Mouse (Mus musculus): ENCODE results near the gene Bpifa5. TPM values are rescaled to one million over a fixed set of nuclear protein-coding genes. Genes with fewer than 3 reads are reported as not detected.

Gene Bpifa5
- polyA plus RNA-seq (2012; rRNA removed) = 1.3 and 1.6 TPM in 2 replicates

GRCm38 (mm10) chr2:154162307-154162706 is at the start of gene Bpifa5:
TSS of gene Bpifa5 (plus strand) at chr2:154162607.
- H3K27ac ChIP-seq (ENCODE audit: control insufficient read depth, insufficient read depth, low read length) = no peak within 1 kb of the TSS
- TF ChIP-seq POLR2A (IDR thresholded peaks at IDR 0.05; ENCODE audit: control insufficient read depth, extremely low read depth, insufficient read depth, low read length, poor library complexity) (no peak), CTCF (IDR thresholded peaks at IDR 0.05; ENCODE audit: borderline replicate concordance, control insufficient read depth, extremely low read depth, insufficient read depth, low read length, poor library complexity) (no peak)
- no peaks in the 10 kb centered on the region for H3K36me3 ChIP-seq (ENCODE audit: control insufficient read depth, insufficient read depth, low read length)
- no peaks in the 10 kb centered on the region for H3K27me3 ChIP-seq (ENCODE audit: control insufficient read depth, insufficient read depth, low read length)
- no peaks in the 10 kb centered on the region for H3K4me1 ChIP-seq (replicated peaks; ENCODE audit: control insufficient read depth, insufficient read depth, low read length)
- DNase-seq = no peak
- no peak within 1 kb of the TSS for H3K4me3 ChIP-seq (ENCODE audit: control insufficient read depth, insufficient read depth, low read length)
- 83% methylated on average over 8 of the region's 8 CpGs for WGBS

- Histone ChIP-seq H3K36me3 (ENCODE audit: control insufficient read depth, insufficient read depth, low read length) (no peaks in the 10 kb centered on the region), H3K4me1 (replicated peaks; ENCODE audit: control insufficient read depth, insufficient read depth, low read length) (no peaks in the 10 kb centered on the region), H3K4me3 (ENCODE audit: control insufficient read depth, insufficient read depth, low read length) (no peak overlapping the region), H3K27ac (ENCODE audit: control insufficient read depth, insufficient read depth, low read length) (no peak overlapping the region), H3K27me3 (ENCODE audit: control insufficient read depth, insufficient read depth, low read length) (no peaks in the 10 kb centered on the region)
- 91% methylated on average over 3 of the region's 3 CpGs for WGBS
- DNase-seq = no peak
- TF ChIP-seq POLR2A (IDR thresholded peaks at IDR 0.05; ENCODE audit: control insufficient read depth, extremely low read depth, insufficient read depth, low read length, poor library complexity) (no peak), CTCF (IDR thresholded peaks at IDR 0.05; ENCODE audit: borderline replicate concordance, control insufficient read depth, extremely low read depth, insufficient read depth, low read length, poor library complexity) (no peak)
Measured at GRCm38 (mm10) chr2:154117381-154117780, 45.0 kb upstream of the Bpifa5 start.

- H3K36me3 ChIP-seq (ENCODE audit: control insufficient read depth, insufficient read depth, low read length) = no peaks in the 10 kb centered on the region
- DNase-seq = no peak
- WGBS = 59% methylated on average over 2 of the region's 2 CpGs
Measured at GRCm38 (mm10) chr2:154130120-154130519, 32.3 kb upstream of the Bpifa5 start, which contains the start of gene Bpifa3. TSS of gene Bpifa3 (plus strand) at chr2:154130336.

GRCm38 (mm10) chr2:154142580-154142979 is 19.8 kb upstream of the Bpifa5 start, which contains the start of gene Bpifa1:
TSS of gene Bpifa1 (plus strand) at chr2:154142880.
- H3K36me3 ChIP-seq (ENCODE audit: control insufficient read depth, insufficient read depth, low read length) = no peaks in the 10 kb centered on the region
- no peak for TF ChIP-seq POLR2A (IDR thresholded peaks at IDR 0.05; ENCODE audit: control insufficient read depth, extremely low read depth, insufficient read depth, low read length, poor library complexity)
- TF ChIP-seq CTCF (IDR thresholded peaks at IDR 0.05; ENCODE audit: borderline replicate concordance, control insufficient read depth, extremely low read depth, insufficient read depth, low read length, poor library complexity) = no peak
- no peak within 1 kb of the TSS for H3K27ac ChIP-seq (ENCODE audit: control insufficient read depth, insufficient read depth, low read length)
- WGBS = 88% methylated on average over 4 of the region's 4 CpGs
- H3K4me3 ChIP-seq (ENCODE audit: control insufficient read depth, insufficient read depth, low read length) = no peak within 1 kb of the TSS
- no peaks in the 10 kb centered on the region for H3K27me3 ChIP-seq (ENCODE audit: control insufficient read depth, insufficient read depth, low read length)
- no peaks in the 10 kb centered on the region for H3K4me1 ChIP-seq (replicated peaks; ENCODE audit: control insufficient read depth, insufficient read depth, low read length)
- no peak for DNase-seq

More at GRCm38 (mm10) chr2:154130120-154130519, 32.3 kb upstream of the Bpifa5 start, which contains the start of gene Bpifa3:
- no peak for TF ChIP-seq CTCF (IDR thresholded peaks at IDR 0.05; ENCODE audit: borderline replicate concordance, control insufficient read depth, extremely low read depth, insufficient read depth, low read length, poor library complexity)
- Histone ChIP-seq H3K4me3 (ENCODE audit: control insufficient read depth, insufficient read depth, low read length) (no peak within 1 kb of the TSS), H3K27me3 (ENCODE audit: control insufficient read depth, insufficient read depth, low read length) (no peaks in the 10 kb centered on the region), H3K27ac (ENCODE audit: control insufficient read depth, insufficient read depth, low read length) (no peak within 1 kb of the TSS), H3K4me1 (replicated peaks; ENCODE audit: control insufficient read depth, insufficient read depth, low read length) (no peaks in the 10 kb centered on the region)

GRCm38 (mm10) chr2:154143735-154144134 is 18.7 kb upstream of the Bpifa5 start:
- no peak overlapping the region for H3K4me3 ChIP-seq (ENCODE audit: control insufficient read depth, insufficient read depth, low read length)
- H3K27me3 ChIP-seq (ENCODE audit: control insufficient read depth, insufficient read depth, low read length) = no peaks in the 10 kb centered on the region
- TF ChIP-seq CTCF (IDR thresholded peaks at IDR 0.05; ENCODE audit: borderline replicate concordance, control insufficient read depth, extremely low read depth, insufficient read depth, low read length, poor library complexity) = no peak
- TF ChIP-seq POLR2A (IDR thresholded peaks at IDR 0.05; ENCODE audit: control insufficient read depth, extremely low read depth, insufficient read depth, low read length, poor library complexity) = no peak
- H3K36me3 ChIP-seq (ENCODE audit: control insufficient read depth, insufficient read depth, low read length) = no peaks in the 10 kb centered on the region
- no peak for DNase-seq
- no peaks in the 10 kb centered on the region for H3K4me1 ChIP-seq (replicated peaks; ENCODE audit: control insufficient read depth, insufficient read depth, low read length)
- 92% methylated on average over 3 of the region's 3 CpGs for WGBS
- no peak overlapping the region for H3K27ac ChIP-seq (ENCODE audit: control insufficient read depth, insufficient read depth, low read length)

- DNase-seq = no peak
- no peak overlapping the region for H3K27ac ChIP-seq (ENCODE audit: control insufficient read depth, insufficient read depth, low read length)
- 89% methylated on average over 4 of the region's 4 CpGs for WGBS
Measured at GRCm38 (mm10) chr2:154147496-154147895, 14.9 kb upstream of the Bpifa5 start.

GRCm38 (mm10) chr2:154158433-154158832 is 4.0 kb upstream of the Bpifa5 start:
- peak; percentile 24 for DNase-seq
- Histone ChIP-seq H3K4me3 (ENCODE audit: control insufficient read depth, insufficient read depth, low read length) (no peak overlapping the region), H3K36me3 (ENCODE audit: control insufficient read depth, insufficient read depth, low read length) (no peaks in the 10 kb centered on the region), H3K27me3 (ENCODE audit: control insufficient read depth, insufficient read depth, low read length) (no peaks in the 10 kb centered on the region), H3K27ac (ENCODE audit: control insufficient read depth, insufficient read depth, low read length) (no peak overlapping the region), H3K4me1 (replicated peaks; ENCODE audit: control insufficient read depth, insufficient read depth, low read length) (no peaks in the 10 kb centered on the region)
- no peak for TF ChIP-seq POLR2A (IDR thresholded peaks at IDR 0.05; ENCODE audit: control insufficient read depth, extremely low read depth, insufficient read depth, low read length, poor library complexity)
- no peak for TF ChIP-seq CTCF (IDR thresholded peaks at IDR 0.05; ENCODE audit: borderline replicate concordance, control insufficient read depth, extremely low read depth, insufficient read depth, low read length, poor library complexity)
- WGBS = 39% methylated on average over 3 of the region's 3 CpGs

More at GRCm38 (mm10) chr2:154147496-154147895, 14.9 kb upstream of the Bpifa5 start:
- TF ChIP-seq POLR2A (IDR thresholded peaks at IDR 0.05; ENCODE audit: control insufficient read depth, extremely low read depth, insufficient read depth, low read length, poor library complexity) (no peak), CTCF (IDR thresholded peaks at IDR 0.05; ENCODE audit: borderline replicate concordance, control insufficient read depth, extremely low read depth, insufficient read depth, low read length, poor library complexity) (no peak)
- Histone ChIP-seq H3K27me3 (ENCODE audit: control insufficient read depth, insufficient read depth, low read length) (no peaks in the 10 kb centered on the region), H3K4me3 (ENCODE audit: control insufficient read depth, insufficient read depth, low read length) (no peak overlapping the region), H3K36me3 (ENCODE audit: control insufficient read depth, insufficient read depth, low read length) (no peaks in the 10 kb centered on the region), H3K4me1 (replicated peaks; ENCODE audit: control insufficient read depth, insufficient read depth, low read length) (no peaks in the 10 kb centered on the region)
